Mouse (Mus musculus): ENCODE data around the gene Sart3. TPM values are rescaled to one million over a fixed set of nuclear protein-coding genes. Genes with fewer than 3 reads are reported as not detected.

Gene Sart3
- total and polyA plus RNA-seq, 2 experiments from 2014 or later, result 26.5 to 51.1 TPM

DNA sequence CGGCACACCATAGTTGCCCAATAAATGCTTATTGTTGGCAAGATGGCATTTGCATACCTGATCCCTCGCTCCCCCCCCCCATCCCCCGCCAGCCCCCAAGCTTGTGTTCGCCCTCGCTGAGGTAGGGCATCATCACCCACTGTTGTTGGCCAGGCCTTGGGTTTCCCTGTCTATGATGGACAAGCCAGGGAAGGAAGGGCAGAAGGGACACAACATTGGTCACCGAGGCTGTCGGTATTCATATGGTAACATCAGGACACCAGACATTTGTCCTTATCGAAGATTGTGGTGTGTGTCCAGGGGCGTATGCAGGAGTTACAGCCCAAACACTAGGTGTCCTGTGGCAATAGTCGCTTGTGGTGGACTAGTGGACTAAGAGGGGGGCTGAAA, 36.2 kb downstream of the Sart3 start:
- peak overlapping the region; percentile 51 for H3K4me3 ChIP-seq (ENCODE audit: low read depth, low read length)
- H3K9me3 ChIP-seq (ENCODE audit: low read length), result no peaks in the 10 kb centered on the region
- DNase-seq (ENCODE audit: low spot score) (no peak), ATAC-seq (ENCODE audit: low FRiP score) (peak; percentile 35)
- H3K27me3 ChIP-seq (ENCODE audit: insufficient read depth, low read length), result no peaks in the 10 kb centered on the region
- peak overlapping the region; percentile 84 for H3K4me2 ChIP-seq (ENCODE audit: low read depth, low read length, poor library complexity, severe bottlenecking)
- peak overlapping the region; percentile 61 for H3K9ac ChIP-seq (replicated peaks; ENCODE audit: low read length, poor library complexity, severe bottlenecking)
- TF ChIP-seq CTCF (IDR thresholded peaks at IDR 0.05), result no peak
- 5% methylated on average over 10 of the region's 10 CpGs for WGBS
- peak overlapping the region; percentile 97 for H3K27ac ChIP-seq (ENCODE audit: low read depth, low read length)
- H3K36me3 ChIP-seq (ENCODE audit: insufficient read depth, low read length), result peaks cover 28% of the 10 kb centered on the region
- H3K4me1 ChIP-seq (ENCODE audit: insufficient read depth, low read length), result peaks cover 8% of the 10 kb centered on the region

DNA sequence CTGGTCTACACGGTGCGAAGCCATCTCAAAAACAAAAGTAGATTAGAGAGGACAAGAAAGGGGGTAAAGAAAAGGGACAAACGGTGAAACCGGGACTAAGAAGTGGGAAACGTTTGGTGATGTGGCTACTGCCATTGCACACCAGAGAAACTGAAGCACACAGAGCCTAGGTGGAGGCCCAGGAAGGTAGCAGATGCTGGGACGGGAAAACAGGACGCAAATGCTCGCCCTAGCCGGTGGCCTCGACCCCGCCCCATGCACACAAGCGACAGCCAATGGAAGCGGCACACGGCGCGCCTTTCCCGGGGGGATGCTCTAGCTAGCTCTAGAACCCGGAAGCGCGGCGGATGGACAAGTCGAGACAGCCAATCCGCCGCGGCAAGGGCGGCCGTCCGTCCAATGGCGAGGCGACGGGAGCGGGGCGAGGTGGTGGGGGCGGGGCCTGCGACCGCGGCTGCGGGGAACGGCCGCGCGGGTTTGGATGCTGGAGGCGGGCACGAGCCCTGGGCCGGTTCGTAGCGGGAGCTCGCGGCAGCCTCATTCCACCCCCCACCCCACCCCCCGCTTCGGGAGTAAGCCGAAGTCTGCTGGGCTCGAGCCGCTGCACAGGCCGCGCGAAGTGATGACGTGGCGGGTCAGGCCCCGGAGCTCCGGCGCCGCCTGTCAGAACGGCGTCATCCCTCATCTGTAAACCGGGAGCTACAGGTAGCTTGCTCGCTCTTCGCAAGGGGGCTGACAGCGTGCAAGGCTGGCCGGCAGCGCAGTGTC, 36.8 kb downstream of the Sart3 start, which contains the start of gene Ficd:
Gene Ficd (plus strand): TSS at position 459 of the 768 bp plus-strand sequence.
- Histone ChIP-seq H3K9me3 (ENCODE audit: low read length) (no peaks in the 10 kb centered on the region), H3K27me3 (ENCODE audit: insufficient read depth, low read length) (no peaks in the 10 kb centered on the region), H3K4me3 (ENCODE audit: low read depth, low read length) (peak within 1 kb of the TSS; percentile 51), H3K4me2 (ENCODE audit: low read depth, low read length, poor library complexity, severe bottlenecking) (peak within 1 kb of the TSS; percentile 84), H3K4me1 (ENCODE audit: insufficient read depth, low read length) (peaks cover 14% of the 10 kb centered on the region), H3K36me3 (ENCODE audit: insufficient read depth, low read length) (peaks cover 24% of the 10 kb centered on the region), H3K9ac (replicated peaks; ENCODE audit: low read length, poor library complexity, severe bottlenecking) (peak within 1 kb of the TSS; percentile 61), H3K27ac (ENCODE audit: low read depth, low read length) (peak within 1 kb of the TSS; percentile 97)
- DNase-seq (ENCODE audit: low spot score), result peak; percentile 100
- WGBS, result under 1% methylated on average over 71 of the region's 71 CpGs
- no peak for TF ChIP-seq CTCF (IDR thresholded peaks at IDR 0.05)
- ATAC-seq (ENCODE audit: low FRiP score), result peak; percentile 92

DNA sequence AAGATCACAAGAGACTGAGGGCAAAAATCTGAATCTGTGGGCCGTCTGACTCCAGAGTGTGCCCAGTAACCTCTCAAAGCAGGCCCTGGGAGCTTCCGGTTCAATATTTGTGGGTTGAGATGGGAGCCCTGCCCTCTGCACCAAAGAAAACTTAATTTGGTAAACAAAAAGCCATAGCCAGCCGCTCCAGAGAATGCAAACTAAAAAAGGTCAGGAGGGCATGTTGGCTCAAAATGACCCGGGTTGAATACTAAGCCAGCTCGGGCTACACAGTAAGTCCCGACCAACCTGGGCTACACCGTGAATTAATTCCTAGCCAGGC, 37.3 kb downstream of the Sart3 start:
- H3K4me3 ChIP-seq (ENCODE audit: low read depth, low read length), result peak overlapping the region; percentile 51
- peaks cover 21% of the 10 kb centered on the region for H3K36me3 ChIP-seq (ENCODE audit: insufficient read depth, low read length)
- H3K27me3 ChIP-seq (ENCODE audit: insufficient read depth, low read length), result no peaks in the 10 kb centered on the region
- no peak for TF ChIP-seq CTCF (IDR thresholded peaks at IDR 0.05)
- DNase-seq (ENCODE audit: low spot score) (no peak), ATAC-seq (ENCODE audit: low FRiP score) (peak; percentile 13; the same call in 1 of the 2 replicates)
- no peaks in the 10 kb centered on the region for H3K9me3 ChIP-seq (ENCODE audit: low read length)
- peak overlapping the region; percentile 84 for H3K4me2 ChIP-seq (ENCODE audit: low read depth, low read length, poor library complexity, severe bottlenecking)
- peak overlapping the region; percentile 97 for H3K27ac ChIP-seq (ENCODE audit: low read depth, low read length)
- H3K9ac ChIP-seq (replicated peaks; ENCODE audit: low read length, poor library complexity, severe bottlenecking), result peak overlapping the region; percentile 61
- 28% methylated on average over 7 of the region's 7 CpGs for WGBS
- H3K4me1 ChIP-seq (ENCODE audit: insufficient read depth, low read length), result peaks cover 19% of the 10 kb centered on the region

DNA sequence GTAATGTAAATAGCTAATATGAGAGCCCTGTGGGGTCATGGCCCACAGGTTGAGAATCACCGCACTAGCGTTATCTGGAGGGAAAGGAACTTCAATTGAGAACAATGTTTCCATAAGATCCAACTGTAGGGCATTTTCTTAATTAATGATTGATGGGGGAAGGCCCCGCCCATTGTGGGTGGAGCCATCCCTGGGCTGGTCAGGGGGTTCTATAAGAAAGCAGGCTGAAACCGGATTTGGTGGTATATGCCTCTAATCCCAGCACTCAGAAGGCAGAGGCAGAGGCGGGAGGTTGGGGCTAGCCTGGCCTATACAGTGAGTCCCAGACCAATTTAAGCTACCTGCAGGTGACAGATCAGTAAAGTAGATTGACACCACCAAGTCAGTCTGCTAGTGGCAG, 37.9 kb downstream of the Sart3 start:
- Histone ChIP-seq H3K4me3 (ENCODE audit: low read depth, low read length) (no peak overlapping the region), H3K4me1 (ENCODE audit: insufficient read depth, low read length) (peaks cover 19% of the 10 kb centered on the region), H3K36me3 (ENCODE audit: insufficient read depth, low read length) (peaks cover 16% of the 10 kb centered on the region), H3K9ac (replicated peaks; ENCODE audit: low read length, poor library complexity, severe bottlenecking) (no peak overlapping the region), H3K27me3 (ENCODE audit: insufficient read depth, low read length) (no peaks in the 10 kb centered on the region), H3K9me3 (ENCODE audit: low read length) (no peaks in the 10 kb centered on the region), H3K4me2 (ENCODE audit: low read depth, low read length, poor library complexity, severe bottlenecking) (no peak overlapping the region), H3K27ac (ENCODE audit: low read depth, low read length) (no peak overlapping the region)
- TF ChIP-seq CTCF (IDR thresholded peaks at IDR 0.05), result no peak
- 66% methylated on average over 5 of the region's 5 CpGs for WGBS
- ATAC-seq (ENCODE audit: low FRiP score) (no peak), DNase-seq (ENCODE audit: low spot score) (no peak)

DNA sequence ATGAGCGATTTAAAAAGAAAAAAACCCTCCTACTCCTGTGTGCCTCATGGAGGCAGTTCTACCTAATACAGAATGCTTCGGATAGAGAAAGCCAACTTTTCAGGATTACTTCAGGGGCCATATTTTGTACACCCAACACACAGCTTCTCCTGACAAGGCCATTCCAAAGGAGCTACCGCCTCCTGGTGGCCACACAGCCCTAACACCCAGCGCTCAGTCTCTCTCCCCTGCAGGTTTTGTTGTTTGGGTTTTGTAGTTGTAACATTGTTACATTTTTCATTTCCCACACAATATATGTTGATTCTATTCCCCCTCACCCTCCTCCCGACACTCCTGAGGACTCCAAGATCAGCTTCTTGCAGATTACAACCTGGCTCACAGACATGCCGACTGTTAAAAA, 40.1 kb downstream of the Sart3 start:
- Histone ChIP-seq H3K36me3 (ENCODE audit: insufficient read depth, low read length) (no peaks in the 10 kb centered on the region), H3K27ac (ENCODE audit: low read depth, low read length) (no peak overlapping the region), H3K9ac (replicated peaks; ENCODE audit: low read length, poor library complexity, severe bottlenecking) (no peak overlapping the region), H3K27me3 (ENCODE audit: insufficient read depth, low read length) (no peaks in the 10 kb centered on the region), H3K4me1 (ENCODE audit: insufficient read depth, low read length) (peaks cover 18% of the 10 kb centered on the region), H3K4me2 (ENCODE audit: low read depth, low read length, poor library complexity, severe bottlenecking) (no peak overlapping the region), H3K4me3 (ENCODE audit: low read depth, low read length) (no peak overlapping the region), H3K9me3 (ENCODE audit: low read length) (no peaks in the 10 kb centered on the region)
- ATAC-seq (ENCODE audit: low FRiP score), result no peak
- peak; percentile 90 for TF ChIP-seq CTCF (IDR thresholded peaks at IDR 0.05)
- DNase-seq (ENCODE audit: low spot score), result peak; percentile 74
- 28% methylated on average over 6 of the region's 6 CpGs for WGBS

DNA sequence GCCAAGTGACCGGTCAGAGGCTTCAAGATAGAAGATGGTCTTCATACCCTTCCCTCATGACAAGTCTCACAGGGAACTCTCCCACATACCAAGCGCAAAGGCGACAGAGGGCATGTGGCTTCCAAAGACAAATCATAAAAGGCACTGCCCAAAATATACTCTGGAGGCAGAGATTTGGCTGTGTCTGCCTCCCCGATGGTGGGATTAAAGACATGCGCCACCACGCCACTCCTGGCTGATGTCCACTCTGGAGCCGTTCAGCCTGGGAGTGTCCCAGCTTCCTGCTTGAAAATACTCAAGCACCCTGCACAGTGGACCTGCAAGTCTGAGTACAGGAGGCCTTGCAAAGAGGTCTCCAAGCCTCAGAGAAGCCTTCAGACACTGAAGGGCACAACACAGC, 41.1 kb downstream of the Sart3 start:
- WGBS, result 88% methylated on average over 7 of the region's 7 CpGs

More for the DNA sequence above, 41.1 kb downstream of the Sart3 start:
- Histone ChIP-seq H3K27ac (ENCODE audit: low read depth, low read length) (0 out of 2 replicates have a peak overlapping the region, but pooled peaks have one; percentile 52), H3K36me3 (ENCODE audit: insufficient read depth, low read length) (no peaks in the 10 kb centered on the region), H3K4me1 (ENCODE audit: insufficient read depth, low read length) (peaks cover 13% of the 10 kb centered on the region; the same call in 1 of the 2 replicates), H3K4me2 (ENCODE audit: low read depth, low read length, poor library complexity, severe bottlenecking) (no peak overlapping the region), H3K9ac (replicated peaks; ENCODE audit: low read length, poor library complexity, severe bottlenecking) (no peak overlapping the region), H3K27me3 (ENCODE audit: insufficient read depth, low read length) (no peaks in the 10 kb centered on the region), H3K9me3 (ENCODE audit: low read length) (no peaks in the 10 kb centered on the region), H3K4me3 (ENCODE audit: low read depth, low read length) (no peak overlapping the region)
- DNase-seq (ENCODE audit: low spot score), result no peak
- TF ChIP-seq CTCF (IDR thresholded peaks at IDR 0.05), result no peak
- ATAC-seq (ENCODE audit: low FRiP score), result no peak

Data from midbrain, postnatal 0 days (tissue).